Mouse (Mus musculus) left cerebral cortex, postnatal 14 days (tissue): Measurements from ENCODE around the gene Gm5724. TPM values are rescaled to one million over a fixed set of nuclear protein-coding genes. Genes with fewer than 3 reads are reported as not detected.
A peak's percentile ranks its signal among the peaks of the same experiment; 100 is the strongest.

Experiments used
- DNase-seq, 2 experiments: peaks; one replicate each; pipeline ENCODE4 v3.0.0; 2021 to 2022; ENCODE audit warnings: low spot score in 2 of 2, mixed read lengths in 1 of 2
- intact Hi-C: fragments of 180-260 bp; cut with DNase I; formaldehyde crosslinking; loops from one replicate; pipeline ENCODE4 v1.15.1; 2025
- long read RNA-seq, 2 experiments: library from polyadenylated mRNA; stranded (forward); transcript quantifications; one replicate each; pipeline ENCODE4 v2.0.0; 2021
- total RNA-seq, 2 experiments: library from RNA; stranded (reverse); gene quantifications; 2 replicates each; pipeline ENCODE4 v1.2.3; 2021

Gene Gm5724
- not detected for total RNA-seq
- long read RNA-seq, experiment 1, result 0 reads
- long read RNA-seq, experiment 2, result 0 reads

DNA sequence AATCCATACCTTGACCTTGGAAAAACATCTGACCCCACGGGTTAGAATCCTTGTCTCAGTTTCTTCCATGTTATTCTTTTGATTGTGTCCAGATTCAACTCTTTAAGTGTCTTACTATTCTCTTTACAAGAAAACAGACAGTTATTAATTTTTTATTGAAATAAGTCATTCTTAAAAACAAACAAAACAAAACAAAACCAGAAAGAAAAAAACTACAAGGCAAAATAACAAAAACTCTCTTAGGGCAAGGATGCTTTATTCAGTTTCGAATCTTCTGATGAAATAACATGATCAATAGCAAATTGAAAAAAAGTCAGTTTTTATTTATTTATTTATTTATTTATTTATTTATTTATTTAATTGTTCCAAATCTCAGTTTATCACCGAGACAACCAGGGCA lies at the start of gene Gm5724:
TSS of gene Gm5724 (minus strand) at position 101 of the 400 bp plus-strand sequence.
- intact Hi-C loops, result no loop called here

DNA sequence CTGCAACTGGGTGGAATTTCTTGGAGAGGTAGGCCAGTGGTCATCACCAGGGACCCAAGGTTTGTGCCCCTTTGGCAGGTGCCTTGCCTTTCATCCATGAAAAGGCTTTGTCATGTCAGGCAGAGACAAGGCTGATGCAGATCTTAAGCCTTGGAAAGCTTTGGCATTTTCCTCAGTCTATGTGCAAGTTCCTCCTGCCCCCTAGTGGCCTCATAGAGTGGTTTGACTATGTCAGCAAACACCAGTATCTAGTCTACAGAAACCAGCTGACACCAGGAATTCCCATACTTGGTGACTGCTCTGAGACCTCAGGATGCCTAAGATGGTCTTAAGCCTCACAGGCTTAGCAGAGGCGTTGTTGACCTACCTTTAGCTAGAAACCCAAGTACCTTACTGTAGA lies 24.2 kb upstream of the Gm5724 start:
- intact Hi-C loops, result no loop called here
- peak; percentile 19 to 29 for DNase-seq

More for the DNA sequence above, at the start of gene Gm5724:
- no peak for DNase-seq

DNA sequence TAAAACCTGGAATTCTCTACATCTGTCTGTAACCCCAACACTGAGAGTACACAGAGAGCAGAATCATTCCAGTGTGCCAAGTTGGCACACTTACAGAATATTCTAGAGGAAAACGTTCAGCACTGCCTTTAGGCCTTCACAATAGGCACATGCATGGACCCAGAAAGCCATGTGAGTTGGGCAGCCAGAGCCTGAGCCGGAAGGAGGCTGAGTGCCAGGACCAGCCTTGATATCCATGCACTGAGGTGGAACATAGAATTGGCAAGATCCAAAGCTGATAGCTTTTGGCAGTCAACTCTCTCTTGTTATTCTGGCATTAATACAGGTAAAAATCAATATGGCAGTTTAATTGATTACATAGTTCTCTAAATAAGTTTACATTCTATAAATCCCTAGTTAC lies 866 bp upstream of the Gm5724 start:
- intact Hi-C loops, result no loop called here
- DNase-seq, result no peak

DNA sequence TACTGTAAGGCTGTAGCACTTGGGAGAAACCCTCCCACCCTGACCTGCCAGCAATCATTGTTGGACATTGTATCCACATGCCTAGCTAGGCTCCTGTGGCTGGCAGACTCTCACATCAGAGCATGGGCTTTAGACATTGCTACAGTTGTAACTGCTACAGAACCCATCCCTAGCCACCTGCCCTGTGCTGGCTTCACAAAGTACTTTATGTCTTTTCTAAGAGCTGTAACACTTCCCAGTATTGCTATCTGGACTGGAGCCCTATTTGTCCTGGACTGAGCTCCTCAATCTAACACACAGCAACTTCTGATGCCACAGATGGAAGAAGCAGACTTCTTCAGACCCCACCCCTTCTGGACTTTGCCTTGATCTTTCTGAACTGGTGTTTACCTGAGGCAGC lies 82.4 kb downstream of the Gm5724 start:
- intact Hi-C loops, result no loop called here
- DNase-seq, result no peak

DNA sequence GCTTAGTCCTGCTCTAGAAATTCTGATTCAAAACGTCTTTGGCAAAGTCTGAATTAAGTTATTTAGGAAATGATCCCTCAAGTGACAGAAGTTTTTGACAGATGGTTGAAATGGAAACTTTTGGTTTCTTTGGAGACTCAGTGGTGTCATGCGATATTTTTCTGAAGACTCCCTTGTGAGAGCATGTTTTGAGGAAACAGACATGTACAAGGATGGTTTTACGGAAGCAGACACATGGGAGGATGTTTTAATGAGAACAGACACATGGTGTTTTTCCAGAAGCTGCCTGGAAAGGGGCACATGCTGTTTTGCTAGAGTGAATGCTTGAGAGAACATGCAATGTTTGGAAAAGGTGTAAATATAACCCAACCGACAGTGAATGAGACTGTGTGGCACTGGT lies 86.6 kb downstream of the Gm5724 start:
- intact Hi-C loops, result no loop called here
- no peak for DNase-seq

Other genes with a start within 250 kb of the Gm5724 start
- 10 to 100 TPM; 88.7 to 96.8 TPM for gene Slco1c1, start 249.4 kb downstream of the Gm5724 start, total RNA-seq
- not detected for gene Slco1b2, start 144.3 kb downstream of the Gm5724 start, total RNA-seq
- 10 to 100 TPM; 30.7 to 32.4 TPM for gene Slco1a4, start 82.4 kb upstream of the Gm5724 start, total RNA-seq
- not detected for gene Slco1a1, start 173.2 kb upstream of the Gm5724 start, total RNA-seq
- gene Gm6614, start 237.6 kb upstream of the Gm5724 start, total RNA-seq, result not detected